Mouse (Mus musculus) heart, embryonic 16.5 days (tissue): ENCODE measurements at regions not wholly inside any gene's neighbourhood (a gene's known extent, or its start where the extent isn't known, plus 50 kb on each side); places are given as distances from the start of the nearest gene placed in this dataset.
"Not testable (repeated sequence)": the region's sequence is repeated elsewhere in the genome, so short reads cannot be mapped to it uniquely, and the experiment has no call there.

Experiments used
- ATAC-seq: fragments of 200-750 bp; cut with Nextera tagmentation; replicated peaks from 2 replicates; pipeline ENCODE4 v1.8.0; 2017; ENCODE audit warnings: moderate number of reproducible peaks; ENCODE audit not compliant: insufficient read depth, low FRiP score; ENCODE audit errors: extremely low read depth
- H3K27ac ChIP-seq: fragments of 300-500 bp; sonication (generic); 2 replicates; pipeline ENCODE4 v1.5.1; 2014; ENCODE audit warnings: mild to moderate bottlenecking, low read length, control low read depth, moderate library complexity
- H3K27me3 ChIP-seq: fragments of 300-500 bp; sonication (generic); 2 replicates; pipeline ENCODE4 v1.6.1; 2014; ENCODE audit warnings: low read length, mixed read lengths; ENCODE audit not compliant: control insufficient read depth, insufficient read depth
- H3K36me3 ChIP-seq: fragments of 300-500 bp; sonication (generic); 2 replicates; pipeline ENCODE4 v1.6.1; 2014; ENCODE audit not compliant: control insufficient read depth, insufficient read depth
- H3K4me1 ChIP-seq: fragments of 300-500 bp; sonication (generic); 2 replicates; pipeline ENCODE4 v1.6.1; 2014; ENCODE audit warnings: low read length, mixed read lengths; ENCODE audit not compliant: control insufficient read depth, insufficient read depth
- H3K4me2 ChIP-seq: fragments of 300-500 bp; sonication (generic); 2 replicates; pipeline ENCODE4 v1.6.1; 2014; ENCODE audit warnings: low read depth, mild to moderate bottlenecking, control low read depth, low read length
- H3K4me3 ChIP-seq: fragments of 300-500 bp; sonication (generic); 2 replicates; pipeline ENCODE4 v1.5.1; 2014; ENCODE audit warnings: mild to moderate bottlenecking, control low read depth, low read length
- H3K9ac ChIP-seq: fragments of 300-500 bp; sonication (generic); 2 replicates; pipeline ENCODE4 v1.6.1; 2014; ENCODE audit warnings: low read length, control low read depth
- H3K9me3 ChIP-seq: fragments of 300-500 bp; sonication (generic); replicated peaks from 2 replicates; pipeline ENCODE4 v1.6.1; 2016; ENCODE audit warnings: low read length; ENCODE audit not compliant: control insufficient read depth
- WGBS: fragments of 180-500 bp; shearing (Covaris S2); extraction: QIAGEN DNeasy Blood & Tissue Kit; methylation state at CpG from one replicate; pipeline ENCODE4 v1.1.7; 2014; 5-methylcytosine and 5-hydroxymethylcytosine counted together

DNA sequence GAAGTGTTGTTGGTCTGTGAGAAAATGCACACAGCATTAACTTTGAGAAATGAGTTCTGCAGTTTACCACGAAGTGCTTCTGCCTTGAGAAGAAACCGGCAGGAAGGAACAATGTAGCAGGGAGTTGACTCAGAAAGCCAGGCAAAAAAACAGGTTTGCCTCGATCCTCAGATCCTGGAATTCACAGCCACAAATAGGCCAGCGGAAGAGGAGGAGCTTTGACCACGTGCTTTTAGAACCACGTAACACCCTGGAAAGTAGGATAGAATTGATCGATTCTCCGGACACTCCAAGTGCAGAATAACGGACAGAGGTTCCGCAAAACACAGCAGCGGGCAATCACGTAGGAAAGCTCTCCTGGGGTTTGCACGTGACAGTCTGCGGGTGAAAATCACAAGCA, 106.0 kb upstream of the Rhobtb1 start:
- no peaks in the 10 kb centered on the region for H3K4me1 ChIP-seq
- no peaks in the 10 kb centered on the region for H3K36me3 ChIP-seq
- H3K9ac ChIP-seq = no peak overlapping the region
- H3K4me2 ChIP-seq = no peak overlapping the region
- H3K27ac ChIP-seq = no peak overlapping the region; the same call in 1 of the 2 replicates
- 70% methylated on average over 14 of the region's 14 CpGs for WGBS
- no peak overlapping the region for H3K4me3 ChIP-seq
- H3K9me3 ChIP-seq = no peaks in the 10 kb centered on the region
- H3K27me3 ChIP-seq = no peaks in the 10 kb centered on the region
- no peak for ATAC-seq

DNA sequence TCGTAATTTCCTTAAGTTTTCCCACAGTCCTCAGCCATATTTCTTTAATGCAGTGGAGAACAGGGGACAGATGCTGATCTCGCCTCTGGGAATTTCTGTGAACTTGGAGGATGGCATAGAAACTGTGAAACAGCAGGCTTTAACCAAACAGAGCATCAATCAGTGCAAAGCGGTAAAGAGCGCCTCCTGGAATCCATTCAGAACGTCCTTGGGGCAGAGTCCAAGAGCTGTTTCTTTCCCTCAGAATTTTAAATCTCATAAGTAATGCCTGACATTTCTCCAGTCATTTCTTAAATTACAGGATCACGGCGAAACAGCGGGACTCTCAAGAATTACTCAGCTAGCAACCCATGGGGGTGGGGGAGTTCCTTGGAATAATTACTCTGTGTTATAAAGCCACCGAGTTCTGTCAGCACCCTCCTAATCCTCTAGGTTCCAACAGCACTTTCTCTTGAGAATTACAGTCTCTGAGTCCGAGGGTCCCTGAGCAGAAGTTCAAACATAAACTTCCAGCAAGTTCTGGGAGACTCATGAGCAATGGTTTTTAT, 105.2 kb upstream of the Rhobtb1 start:
- Histone ChIP-seq H3K9ac (no peak overlapping the region), H3K27ac (no peak overlapping the region), H3K4me2 (no peak overlapping the region), H3K27me3 (no peaks in the 10 kb centered on the region), H3K4me1 (no peaks in the 10 kb centered on the region), H3K4me3 (no peak overlapping the region), H3K36me3 (no peaks in the 10 kb centered on the region), H3K9me3 (no peaks in the 10 kb centered on the region)
- ATAC-seq = no peak
- WGBS = 56% methylated on average over 10 of the region's 10 CpGs

DNA sequence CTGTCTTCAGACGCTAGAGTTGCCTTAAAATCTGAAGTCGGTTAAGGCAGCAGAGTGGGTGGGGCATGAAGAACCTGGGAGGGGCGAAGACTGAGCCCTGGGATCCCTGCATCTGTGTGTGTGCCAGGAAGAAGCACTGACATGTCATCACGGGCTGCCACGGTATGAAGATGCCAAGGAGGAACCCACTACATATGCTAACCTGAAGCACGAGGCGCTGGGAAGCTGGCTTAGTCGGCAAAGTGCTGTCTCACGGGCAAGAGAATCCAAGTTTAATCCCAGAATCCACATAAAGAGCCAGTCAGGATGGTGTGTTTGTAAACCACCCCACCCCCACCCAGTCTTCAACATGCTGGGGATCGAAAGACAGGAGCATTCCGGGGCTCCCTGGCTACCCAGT, 73.2 kb upstream of the Rhobtb1 start:
- Histone ChIP-seq H3K9me3 (no peaks in the 10 kb centered on the region), H3K27ac (no peak overlapping the region), H3K36me3 (no peaks in the 10 kb centered on the region), H3K27me3 (no peaks in the 10 kb centered on the region), H3K4me1 (no peaks in the 10 kb centered on the region), H3K4me2 (no peak overlapping the region), H3K9ac (no peak overlapping the region), H3K4me3 (no peak overlapping the region)
- WGBS = 59% methylated on average over 11 of the region's 11 CpGs
- ATAC-seq = no peak

DNA sequence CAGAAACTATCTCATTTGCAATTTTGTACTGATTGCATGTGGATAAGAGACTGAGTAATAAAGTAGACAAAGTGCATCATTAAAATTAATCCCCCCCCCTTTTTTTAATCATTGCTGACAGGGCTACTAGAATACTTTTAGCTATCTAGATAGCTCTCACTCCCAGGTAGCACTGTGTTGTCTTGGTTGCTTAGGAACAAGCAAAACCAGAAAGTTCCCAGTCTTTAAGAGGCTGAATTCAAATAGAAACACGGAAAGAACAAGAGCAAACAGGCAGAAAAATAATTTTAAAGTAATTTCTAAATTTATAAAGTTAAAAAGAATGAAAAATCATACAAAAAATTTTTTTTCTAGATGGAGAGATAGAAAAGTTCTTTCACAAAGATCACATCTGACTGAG, 65.0 kb upstream of the Rhobtb1 start:
- Histone ChIP-seq H3K9me3 (no peaks in the 10 kb centered on the region), H3K4me2 (no peak overlapping the region), H3K36me3 (no peaks in the 10 kb centered on the region), H3K27ac (no peak overlapping the region), H3K4me3 (no peak overlapping the region), H3K27me3 (no peaks in the 10 kb centered on the region), H3K9ac (no peak overlapping the region), H3K4me1 (no peaks in the 10 kb centered on the region)
- 53% methylated on average over 1 of the region's 1 CpGs for WGBS
- no peak for ATAC-seq

DNA sequence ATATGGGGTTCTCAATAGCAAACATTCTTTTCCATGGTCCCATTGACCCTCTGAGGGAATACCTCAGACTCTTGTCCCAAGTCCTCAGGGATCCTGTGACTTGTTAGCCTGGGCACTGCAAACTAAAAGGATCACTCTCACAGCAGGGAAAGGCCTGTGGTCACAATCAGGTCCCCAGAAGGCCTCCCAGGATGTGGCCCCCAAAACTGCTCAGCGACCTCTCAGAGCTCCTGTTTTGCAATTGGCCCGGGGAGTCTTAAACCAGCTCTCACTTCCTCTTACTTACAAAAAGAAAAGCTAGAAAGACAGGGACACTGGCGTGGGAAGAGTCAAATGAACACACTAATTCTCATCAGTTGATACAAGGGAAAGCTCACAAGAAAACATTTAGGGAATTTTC, 59.4 kb upstream of the Rhobtb1 start:
- H3K9ac ChIP-seq = no peak overlapping the region
- 65% methylated on average over 3 of the region's 3 CpGs for WGBS
- H3K36me3 ChIP-seq = no peaks in the 10 kb centered on the region
- H3K4me1 ChIP-seq = no peaks in the 10 kb centered on the region
- no peaks in the 10 kb centered on the region for H3K27me3 ChIP-seq
- no peak overlapping the region for H3K27ac ChIP-seq
- H3K4me2 ChIP-seq = no peak overlapping the region
- no peak overlapping the region for H3K4me3 ChIP-seq
- no peak for ATAC-seq
- H3K9me3 ChIP-seq = no peaks in the 10 kb centered on the region

DNA sequence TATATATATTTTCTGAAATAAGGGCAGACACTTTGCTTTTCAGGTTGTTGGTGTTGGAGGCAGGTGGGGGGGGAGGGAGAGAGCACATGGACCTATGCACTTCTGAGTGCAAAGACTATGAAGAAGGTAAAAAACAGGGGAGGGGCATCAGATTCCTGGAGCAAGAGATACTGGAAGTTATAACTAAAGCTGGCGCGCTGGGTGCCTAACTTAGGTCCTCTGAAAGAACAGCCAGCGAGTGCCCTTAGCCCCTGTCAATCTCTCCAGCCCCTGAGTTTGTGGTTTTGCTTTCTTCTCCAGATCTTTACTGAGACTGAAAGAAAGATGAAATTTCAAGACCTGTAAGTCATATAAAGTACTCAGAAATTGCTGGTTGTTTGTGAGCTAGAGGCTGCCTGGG, 51.2 kb upstream of the Rhobtb1 start:
- no peak for ATAC-seq
- Histone ChIP-seq H3K4me2 (no peak overlapping the region), H3K4me3 (no peak overlapping the region), H3K27me3 (no peaks in the 10 kb centered on the region), H3K27ac (no peak overlapping the region), H3K9me3 (no peaks in the 10 kb centered on the region), H3K4me1 (peaks cover 4% of the 10 kb centered on the region; the same call in 1 of the 2 replicates), H3K36me3 (no peaks in the 10 kb centered on the region), H3K9ac (no peak overlapping the region)
- 84% methylated on average over 3 of the region's 3 CpGs for WGBS

DNA sequence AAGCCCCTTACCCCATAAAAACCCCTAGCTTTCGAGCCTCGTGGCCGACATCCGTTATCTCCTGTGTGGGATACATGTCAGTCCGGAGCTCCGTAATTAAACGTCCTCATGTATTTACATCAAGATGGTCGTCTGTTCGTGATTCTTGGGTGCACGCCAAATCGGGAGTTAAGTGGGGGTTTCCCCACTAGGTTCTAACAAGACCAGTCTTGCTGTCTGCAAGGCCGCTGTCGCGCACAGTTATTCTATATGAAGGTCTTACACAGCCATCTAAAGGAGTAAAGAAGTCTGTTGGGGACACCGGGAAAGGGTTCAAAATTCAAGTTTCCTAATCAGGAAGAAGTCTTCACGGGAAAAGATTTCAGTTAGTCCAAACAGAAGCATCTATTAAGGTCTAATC, 50.5 kb upstream of the Rhobtb1 start:
- H3K27ac ChIP-seq, H3K4me3 ChIP-seq, ATAC-seq, H3K4me2 ChIP-seq, H3K4me1 ChIP-seq, H3K36me3 ChIP-seq, H3K9ac ChIP-seq, H3K27me3 ChIP-seq, H3K9me3 ChIP-seq: not testable (repeated sequence)
- WGBS = 61% methylated on average over 16 of the region's 16 CpGs
